Mouse (Mus musculus) brain, embryonic 18.5 days (tissue): ENCODE measurements at regions not wholly inside any gene's neighbourhood (a gene's known extent, or its start where the extent isn't known, plus 50 kb on each side); places are given as distances from the start of the nearest gene placed in this dataset.
A peak's percentile ranks its signal among the peaks of the same experiment; 100 is the strongest.

Source experiments
- DNase-seq: peaks from one replicate; pipeline ENCODE4 v3.0.0-alpha.2; 2012; ENCODE audit warnings: low read depth, low spot score

DNA sequence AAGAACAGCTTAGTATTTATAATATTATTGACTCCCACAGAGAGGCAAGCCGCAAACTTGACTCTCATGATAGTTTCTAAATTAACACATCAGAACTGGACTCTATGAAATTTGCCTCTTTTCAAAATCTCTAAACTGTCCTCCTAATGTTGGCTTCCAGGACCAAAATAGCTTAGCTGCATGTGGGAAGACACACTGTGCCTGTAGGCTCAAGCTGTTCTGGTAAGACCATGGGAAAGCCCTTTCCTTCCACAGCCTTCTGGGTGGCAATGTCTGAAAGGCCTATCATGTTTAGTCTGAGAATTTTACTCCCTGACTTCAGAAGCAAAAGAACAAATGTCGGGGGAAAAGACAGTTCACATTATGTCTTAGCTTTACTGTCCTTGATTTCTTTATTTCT, 203.1 kb upstream of the Slc8a1 start:
- DNase-seq, result no peak

GRCm38 (mm10) chr17:81930736-81931135, 192.6 kb upstream of the Slc8a1 start:
- DNase-seq, result no peak

DNA sequence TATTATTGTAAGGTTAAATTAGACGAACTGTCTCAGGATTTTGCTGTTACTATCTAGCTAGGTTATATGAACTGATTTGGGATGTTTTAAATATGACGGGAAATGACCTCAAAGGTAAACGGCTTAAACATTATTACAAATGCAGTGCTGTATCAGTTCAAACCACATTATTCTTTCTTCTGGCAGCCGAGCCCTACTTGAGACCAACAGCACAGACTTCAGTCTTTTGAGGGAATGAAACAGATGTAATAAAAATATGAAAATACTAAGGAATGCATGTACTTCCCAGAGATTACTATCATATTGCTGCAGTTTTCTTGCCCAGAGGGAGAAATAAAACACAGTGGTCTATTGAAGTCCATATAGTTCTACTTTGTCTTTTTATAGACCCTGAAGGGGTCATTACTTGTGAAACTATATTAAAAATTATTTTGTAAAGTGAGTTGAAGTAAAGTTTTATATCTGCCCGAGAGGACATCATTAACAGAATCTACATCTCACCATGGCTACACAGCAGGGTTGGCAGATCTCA, 168.4 kb upstream of the Slc8a1 start:
- no peak for DNase-seq

GRCm38 (mm10) chr17:81901999-81902665, 164.0 kb upstream of the Slc8a1 start:
- no peak for DNase-seq

DNA sequence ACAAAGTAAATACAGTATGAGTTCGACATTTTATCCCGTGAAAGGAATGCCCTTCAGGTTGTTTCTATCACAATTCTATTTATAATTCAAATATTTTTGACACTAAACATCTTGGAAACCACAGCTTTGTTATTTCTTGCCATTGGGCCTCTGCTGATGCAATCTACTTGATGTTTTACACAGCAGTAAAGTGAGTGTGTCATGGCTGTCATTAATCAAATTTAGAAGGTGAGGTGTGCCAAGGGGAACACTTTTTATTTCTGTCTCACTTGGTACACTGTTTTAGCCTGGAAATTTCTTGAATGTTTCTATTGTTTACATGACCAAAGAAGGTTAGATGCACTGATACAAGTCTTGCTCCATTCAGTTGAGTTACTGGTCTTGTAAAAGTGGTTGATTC, 160.8 kb upstream of the Slc8a1 start:
- no peak for DNase-seq

- no peak for DNase-seq
Measured at GRCm38 (mm10) chr17:81878136-81878535, 140.0 kb upstream of the Slc8a1 start.

DNA sequence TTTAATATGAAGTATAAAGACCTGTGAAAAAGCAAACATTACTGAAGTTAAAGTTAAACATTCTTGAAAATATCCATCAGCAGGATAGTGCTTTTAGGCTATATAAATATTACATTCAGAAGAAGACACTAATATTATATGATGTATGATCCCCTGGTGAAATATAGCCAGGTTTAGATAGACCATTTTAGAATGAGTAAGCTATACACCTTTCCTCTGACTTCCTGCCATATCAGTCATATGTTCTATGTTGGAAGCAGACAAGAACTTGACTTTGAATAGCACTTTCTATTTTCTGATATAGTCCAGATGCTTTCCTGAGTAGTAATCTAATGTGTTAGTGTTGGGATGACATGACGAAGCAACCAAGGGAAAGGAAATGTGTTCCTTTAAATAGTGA, 128.5 kb upstream of the Slc8a1 start:
- no peak for DNase-seq

- DNase-seq, result peak; percentile 3
Measured at GRCm38 (mm10) chr17:81849298-81849967, 111.3 kb upstream of the Slc8a1 start.

DNA sequence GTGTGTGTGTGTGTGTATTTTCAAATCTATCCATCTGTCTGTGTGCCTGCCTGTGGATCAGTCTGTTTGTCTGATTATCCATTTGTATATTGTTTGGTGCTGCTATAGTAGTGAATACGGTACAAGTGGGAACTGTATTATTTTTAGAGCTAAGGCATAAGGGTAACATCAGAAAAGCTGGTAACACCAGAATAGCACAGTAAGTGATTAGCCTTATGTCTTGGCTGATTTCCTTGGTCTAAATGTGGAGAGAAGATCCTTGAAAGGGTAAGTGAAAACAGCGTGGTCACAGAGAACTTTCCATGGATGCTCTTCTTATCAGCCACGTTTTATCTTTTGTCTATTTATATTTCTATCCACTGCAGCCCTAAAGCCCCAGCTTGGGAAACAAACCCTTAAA, 105.6 kb upstream of the Slc8a1 start:
- DNase-seq, result no peak

- DNase-seq, result no peak
Measured at GRCm38 (mm10) chr17:81797827-81798376, 59.7 kb upstream of the Slc8a1 start.

- DNase-seq, result no peak
Measured at GRCm38 (mm10) chr17:81788781-81789180, 50.6 kb upstream of the Slc8a1 start.
